Mouse (Mus musculus) neural tube, embryonic 11.5 days (tissue): Measurements from ENCODE around the gene Catip. TPM values are rescaled to one million over a fixed set of nuclear protein-coding genes. Genes with fewer than 3 reads are reported as not detected.

Source experiments
- ATAC-seq: fragments of 200-750 bp; cut with Nextera tagmentation; 2 replicates; pipeline ENCODE4 v1.8.0; 2017; ENCODE audit warnings: moderate number of reproducible peaks, mild to moderate bottlenecking, moderate TSS enrichment, moderate library complexity; ENCODE audit not compliant: insufficient read depth, low FRiP score, low TSS enrichment
- DNase-seq: peaks from one replicate; pipeline ENCODE4 v3.0.0-alpha.2; 2015; ENCODE audit warnings: low spot score
- H3K27ac ChIP-seq: fragments of 300-500 bp; sonication (generic); 2 replicates; pipeline ENCODE4 v1.5.1; 2014; ENCODE audit warnings: low read depth, mild to moderate bottlenecking, low read length
- H3K27me3 ChIP-seq: fragments of 300-500 bp; sonication (generic); 2 replicates; pipeline ENCODE4 v1.6.1; 2014; ENCODE audit warnings: mild to moderate bottlenecking, low read length, mixed read lengths; ENCODE audit not compliant: control insufficient read depth, insufficient read depth
- H3K36me3 ChIP-seq: fragments of 300-500 bp; sonication (generic); 2 replicates; pipeline ENCODE4 v1.6.1; 2014; ENCODE audit warnings: mild to moderate bottlenecking, low read length, moderate library complexity, mixed read lengths; ENCODE audit not compliant: control insufficient read depth, insufficient read depth
- H3K4me1 ChIP-seq: fragments of 300-500 bp; sonication (generic); 2 replicates; pipeline ENCODE4 v1.6.1; 2014; ENCODE audit warnings: low read length, mixed read lengths; ENCODE audit not compliant: control insufficient read depth, insufficient read depth
- H3K4me2 ChIP-seq: fragments of 300-500 bp; sonication (generic); 2 replicates; pipeline ENCODE4 v1.6.1; 2014; ENCODE audit warnings: low read depth, mild to moderate bottlenecking, moderate library complexity
- H3K4me3 ChIP-seq: fragments of 300-500 bp; sonication (generic); 2 replicates; pipeline ENCODE4 v1.5.1; 2014; ENCODE audit warnings: low read depth, low read length
- H3K9ac ChIP-seq: fragments of 300-500 bp; sonication (generic); 2 replicates; pipeline ENCODE4 v1.6.1; 2014; ENCODE audit warnings: mild to moderate bottlenecking, low read length
- H3K9me3 ChIP-seq: fragments of 300-500 bp; sonication (generic); 2 replicates; pipeline ENCODE4 v1.6.1; 2016; ENCODE audit warnings: low read length; ENCODE audit not compliant: control insufficient read depth
- WGBS: fragments of 180-500 bp; shearing (Covaris S2); extraction: QIAGEN DNeasy Blood & Tissue Kit; methylation state at CpG from one replicate; pipeline ENCODE4 v1.1.7; 2014; 5-methylcytosine and 5-hydroxymethylcytosine counted together
- polyA plus RNA-seq: library from polyadenylated mRNA; unstranded; fragments of >200 nt; fragmentation: Nextera tagmentation; extraction: Ambion mirVana; gene quantifications from 2 replicates; pipeline ENCODE4 v1.2.1, GENCODE M21; 2014

Catip gene
- polyA plus RNA-seq, 1 experiment from 2014 or later, result 0.20 TPM

- no peak overlapping the region for H3K9ac ChIP-seq
- ATAC-seq (no peak), DNase-seq (no peak)
- no peaks in the 10 kb centered on the region for H3K36me3 ChIP-seq
- H3K4me1 ChIP-seq, result peaks cover 7% of the 10 kb centered on the region
- H3K27ac ChIP-seq, result no peak overlapping the region
- 81% methylated on average over 4 of the region's 4 CpGs for WGBS
- H3K4me2 ChIP-seq, result no peak overlapping the region
- H3K9me3 ChIP-seq, result no peaks in the 10 kb centered on the region
- H3K27me3 ChIP-seq, result no peaks in the 10 kb centered on the region
- H3K4me3 ChIP-seq, result no peak overlapping the region
These were observed 30.7 kb upstream of the Catip start for GRCm38 (mm10) chr1:74331046-74331681.

GRCm38 (mm10) chr1:74332241-74332763, 29.6 kb upstream of the Catip start:
- ATAC-seq (peak; percentile 94), DNase-seq (peak; percentile 98)
- Histone ChIP-seq H3K27me3 (no peaks in the 10 kb centered on the region), H3K9ac (peak overlapping the region; percentile 57), H3K4me3 (peak overlapping the region; percentile 36), H3K4me2 (peak overlapping the region; percentile 66), H3K9me3 (no peaks in the 10 kb centered on the region), H3K4me1 (peaks cover 7% of the 10 kb centered on the region), H3K36me3 (no peaks in the 10 kb centered on the region), H3K27ac (0 out of 2 replicates have a peak overlapping the region, but pooled peaks have one; percentile 4)
- under 1% methylated on average over 36 of the region's 36 CpGs for WGBS

DNA sequence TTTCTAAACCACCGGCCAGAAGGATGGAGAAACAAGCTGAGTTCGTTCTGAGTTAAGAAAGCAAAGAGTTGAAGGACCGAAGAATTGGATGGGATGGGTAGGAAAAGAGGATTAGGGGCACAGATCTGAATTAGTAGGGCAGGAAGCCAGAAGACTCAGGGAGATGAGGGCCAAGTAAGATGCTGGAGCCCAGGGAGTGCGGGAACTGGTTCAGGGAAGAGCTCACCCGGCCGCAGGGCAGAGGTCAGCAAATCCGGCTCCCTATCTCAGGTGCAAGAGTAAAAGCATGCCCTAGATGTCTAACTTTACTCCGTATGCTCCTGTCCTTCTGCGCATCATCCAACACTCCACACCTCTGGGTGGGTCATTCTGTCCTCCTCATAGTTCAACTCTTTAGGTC, 29.0 kb upstream of the Catip start:
- no peaks in the 10 kb centered on the region for H3K27me3 ChIP-seq
- WGBS, result 5% methylated on average over 9 of the region's 9 CpGs
- H3K9me3 ChIP-seq, result no peaks in the 10 kb centered on the region
- H3K4me3 ChIP-seq, result peak overlapping the region; percentile 36
- peaks cover 7% of the 10 kb centered on the region for H3K4me1 ChIP-seq
- no peak for ATAC-seq
- no peak overlapping the region for H3K27ac ChIP-seq
- no peak for DNase-seq
- H3K4me2 ChIP-seq, result peak overlapping the region; percentile 66
- peak overlapping the region; percentile 57 for H3K9ac ChIP-seq
- H3K36me3 ChIP-seq, result no peaks in the 10 kb centered on the region

- H3K4me2 ChIP-seq, result no peak overlapping the region
- 78% methylated on average over 3 of the region's 3 CpGs for WGBS
- no peak for ATAC-seq
- no peak overlapping the region for H3K9ac ChIP-seq
- H3K4me3 ChIP-seq, result no peak overlapping the region
- H3K9me3 ChIP-seq, result no peaks in the 10 kb centered on the region
- no peak for DNase-seq
- no peak overlapping the region for H3K27ac ChIP-seq
- no peaks in the 10 kb centered on the region for H3K36me3 ChIP-seq
- peaks cover 7% of the 10 kb centered on the region for H3K4me1 ChIP-seq
- H3K27me3 ChIP-seq, result no peaks in the 10 kb centered on the region
These were observed 27.3 kb upstream of the Catip start for GRCm38 (mm10) chr1:74334607-74335006.

DNA sequence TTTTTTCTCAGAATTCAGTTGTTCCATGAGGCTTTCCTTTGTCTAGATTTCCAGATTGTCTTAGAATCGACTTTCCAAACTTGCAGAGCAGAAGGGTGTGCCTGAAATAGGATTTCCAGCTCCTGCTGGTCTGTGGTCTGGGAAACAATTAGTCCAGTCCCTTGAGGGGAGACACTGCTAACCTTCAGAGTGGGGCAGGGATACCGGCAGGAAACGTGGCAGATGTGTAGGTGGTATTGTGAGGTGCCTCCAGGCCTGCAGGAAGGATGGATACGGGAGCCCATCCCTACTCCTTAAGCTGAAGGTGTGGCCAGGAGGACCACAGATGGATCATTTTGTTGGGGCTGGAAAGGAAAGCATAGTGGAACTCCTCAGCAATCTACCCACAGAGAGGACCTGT, 26.9 kb upstream of the Catip start:
- Histone ChIP-seq H3K4me3 (no peak overlapping the region), H3K9me3 (no peaks in the 10 kb centered on the region), H3K27me3 (no peaks in the 10 kb centered on the region), H3K27ac (no peak overlapping the region), H3K4me1 (peaks cover 7% of the 10 kb centered on the region), H3K9ac (no peak overlapping the region), H3K4me2 (no peak overlapping the region), H3K36me3 (no peaks in the 10 kb centered on the region)
- 73% methylated on average over 4 of the region's 4 CpGs for WGBS
- ATAC-seq (no peak), DNase-seq (no peak)

GRCm38 (mm10) chr1:74335436-74336170, 26.3 kb upstream of the Catip start:
- ATAC-seq (no peak), DNase-seq (no peak)
- H3K4me3 ChIP-seq, result no peak overlapping the region
- H3K27ac ChIP-seq, result no peak overlapping the region
- H3K27me3 ChIP-seq, result no peaks in the 10 kb centered on the region
- H3K4me2 ChIP-seq, result no peak overlapping the region
- H3K9me3 ChIP-seq, result no peaks in the 10 kb centered on the region
- peaks cover 7% of the 10 kb centered on the region for H3K4me1 ChIP-seq
- WGBS, result 87% methylated on average over 6 of the region's 6 CpGs
- H3K36me3 ChIP-seq, result no peaks in the 10 kb centered on the region
- no peak overlapping the region for H3K9ac ChIP-seq

DNA sequence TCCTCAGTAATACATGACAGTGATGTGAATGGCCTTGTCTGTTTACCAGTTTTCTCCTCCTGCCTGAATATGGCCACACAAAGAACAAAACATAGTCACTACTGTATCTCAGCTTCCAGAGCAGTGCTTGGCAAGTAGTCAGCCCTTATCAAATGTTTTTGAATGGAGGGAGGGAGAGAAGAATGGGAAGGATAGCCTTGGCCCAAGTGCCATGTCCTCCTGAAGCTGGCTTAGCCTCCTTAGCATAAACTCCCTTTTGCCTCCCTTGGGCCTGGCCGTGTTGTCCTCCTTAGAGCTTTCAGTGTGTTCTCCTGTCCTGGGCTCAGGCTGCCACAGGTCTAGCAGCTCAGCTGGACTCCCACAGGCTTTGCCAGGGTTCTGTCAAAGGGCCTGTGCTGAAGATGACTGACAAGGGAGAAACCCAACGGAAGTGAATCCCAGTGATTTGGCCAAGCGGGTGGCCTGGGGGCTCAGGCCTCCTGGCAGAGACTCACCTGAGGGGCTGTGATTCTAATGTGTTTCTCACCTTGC, 24.6 kb upstream of the Catip start:
- DNase-seq (no peak), ATAC-seq (no peak)
- peaks cover 7% of the 10 kb centered on the region for H3K4me1 ChIP-seq

GRCm38 (mm10) chr1:74338013-74338412, 23.9 kb upstream of the Catip start:
- DNase-seq (no peak), ATAC-seq (no peak)
- H3K9ac ChIP-seq, result no peak overlapping the region
- no peaks in the 10 kb centered on the region for H3K36me3 ChIP-seq
- peaks cover 5% of the 10 kb centered on the region for H3K4me1 ChIP-seq
- H3K27me3 ChIP-seq, result no peaks in the 10 kb centered on the region
- no peak overlapping the region for H3K27ac ChIP-seq
- WGBS, result 86% methylated on average over 5 of the region's 5 CpGs
- H3K4me2 ChIP-seq, result no peak overlapping the region
- no peaks in the 10 kb centered on the region for H3K9me3 ChIP-seq
- no peak overlapping the region for H3K4me3 ChIP-seq

More for the DNA sequence above, 24.6 kb upstream of the Catip start:
- no peaks in the 10 kb centered on the region for H3K9me3 ChIP-seq
- H3K4me2 ChIP-seq, result no peak overlapping the region
- no peaks in the 10 kb centered on the region for H3K27me3 ChIP-seq
- H3K36me3 ChIP-seq, result no peaks in the 10 kb centered on the region
- 72% methylated on average over 3 of the region's 3 CpGs for WGBS
- no peak overlapping the region for H3K4me3 ChIP-seq
- H3K9ac ChIP-seq, result no peak overlapping the region
- H3K27ac ChIP-seq, result no peak overlapping the region
